12 mouse cellular contexts compared by ENCODE assay signal in genomic region chr2:27078312-27078711, GRCm38 (mm10). TPM values are rescaled to one million over a fixed set of nuclear protein-coding genes. Genes with fewer than 3 reads are reported as not detected.
DNase-seq lines count a peak whose midpoint lies in the region; ATAC-seq and TF ChIP-seq lines count a peak whose summit lies in the region.
"Had no signal": no experiment of that assay in that cellular context is flagged by ENCODE, and none has a peak within 500 bp of the region (broad histone marks: within the 10 kb centered on the region; RNA-seq: fewer than 3 reads in every experiment).

No protein-coding gene starts in this region.

- TF ChIP-seq CTCF in gastrocnemius, adult 2 months (IDR thresholded peaks at IDR 0.05): no peak

- H3K27ac ChIP-seq in midbrain, embryonic 10.5 days (replicated peaks): peak overlapping the region; percentile 69; the same call in 1 of the 2 replicates
- H3K27ac ChIP-seq in midbrain, embryonic 11.5 days (ENCODE audit: low read depth, low read length): no peak overlapping the region
- no peak overlapping the region for H3K27ac ChIP-seq in heart, embryonic 12.5 days (ENCODE audit: poor library complexity, severe bottlenecking)
- H3K27ac ChIP-seq in gastrocnemius, adult 2 months: no peak overlapping the region
- H3K27ac ChIP-seq: liver, embryonic 12.5 days; midbrain, embryonic 13.5 days had no signal

- H3K9me3 ChIP-seq in midbrain, embryonic 10.5 days (replicated peaks): no peaks in the 10 kb centered on the region
- no peaks in the 10 kb centered on the region for H3K9me3 ChIP-seq in midbrain, embryonic 11.5 days (ENCODE audit: control insufficient read depth, low read length)
- H3K9me3 ChIP-seq in heart, embryonic 12.5 days (replicated peaks): no peaks in the 10 kb centered on the region
- H3K9me3 ChIP-seq: forebrain, embryonic 12.5 days; G1E; liver, embryonic 12.5 days; midbrain, embryonic 13.5 days had no signal

- WGBS in midbrain, embryonic 10.5 days: 31% methylated on average over 2 of the region's 2 CpGs
- WGBS in midbrain, embryonic 11.5 days: 23% methylated on average over 2 of the region's 2 CpGs
- WGBS in heart, embryonic 12.5 days: 20% methylated on average over 2 of the region's 2 CpGs

- peaks cover 27% of the 10 kb centered on the region for H3K4me1 ChIP-seq in midbrain, embryonic 10.5 days
- peaks cover 11% of the 10 kb centered on the region for H3K4me1 ChIP-seq in midbrain, embryonic 11.5 days (ENCODE audit: control insufficient read depth, insufficient read depth, low read length)
- peaks cover 48% of the 10 kb centered on the region for H3K4me1 ChIP-seq in heart, embryonic 12.5 days (replicated peaks)

- no peak overlapping the region for H3K4me2 ChIP-seq in midbrain, embryonic 11.5 days
- peak overlapping the region; percentile 59; the same call in 1 of the 2 replicates for H3K4me2 ChIP-seq in heart, embryonic 12.5 days
- H3K4me2 ChIP-seq: liver, embryonic 12.5 days had no signal

- DNase-seq in heart, adult 18-20 months: peak; percentile 60
- no peak for DNase-seq in heart, adult 8-10 months (ENCODE audit: low spot score)
- DNase-seq in midbrain, embryonic 10.5 days (ENCODE audit: low spot score): no peak
- DNase-seq in midbrain, embryonic 11.5 days (ENCODE audit: low spot score, missing footprints): no peak
- peak; percentile 31 to 46 for DNase-seq in natural killer cell, adult 2 months (ENCODE audit: low spot score in 2 of 2)
- DNase-seq in cerebellum, postnatal 25 days: no peak
- DNase-seq in gastrocnemius, adult 2 months: no peak

- no peak overlapping the region for H3K9ac ChIP-seq in midbrain, embryonic 11.5 days (ENCODE audit: low read length)
- H3K9ac ChIP-seq in heart, embryonic 12.5 days: peak overlapping the region; percentile 15; the same call in 1 of the 2 replicates
- H3K9ac ChIP-seq: forebrain, embryonic 12.5 days; liver, embryonic 12.5 days had no signal

- intact Hi-C loops in gastrocnemius, adult 2 months (cut with DNase I): no loop called here

- no peaks in the 10 kb centered on the region for H3K36me3 ChIP-seq in midbrain, embryonic 10.5 days
- H3K36me3 ChIP-seq in midbrain, embryonic 11.5 days (ENCODE audit: control insufficient read depth, insufficient read depth, low read length): no peaks in the 10 kb centered on the region
- no peaks in the 10 kb centered on the region for H3K36me3 ChIP-seq in heart, embryonic 12.5 days
- H3K36me3 ChIP-seq: forebrain, embryonic 12.5 days; G1E; liver, embryonic 12.5 days; midbrain, embryonic 13.5 days had no signal

- no peak overlapping the region for H3K4me3 ChIP-seq in midbrain, embryonic 10.5 days
- no peak overlapping the region for H3K4me3 ChIP-seq in midbrain, embryonic 11.5 days (ENCODE audit: low read depth, low read length)
- H3K4me3 ChIP-seq in heart, embryonic 12.5 days: no peak overlapping the region
- no peak overlapping the region for H3K4me3 ChIP-seq in gastrocnemius, adult 2 months
- H3K4me3 ChIP-seq: liver, embryonic 12.5 days; midbrain, embryonic 13.5 days had no signal

- ATAC-seq in midbrain, embryonic 11.5 days (ENCODE audit: low FRiP score): no peak
- ATAC-seq in heart, embryonic 12.5 days (ENCODE audit: insufficient number of reproducible peaks, low FRiP score): no peak

- H3K27me3 ChIP-seq in midbrain, embryonic 10.5 days (ENCODE audit: low read depth, poor library complexity, severe bottlenecking): peaks cover 20% of the 10 kb centered on the region
- no peaks in the 10 kb centered on the region for H3K27me3 ChIP-seq in midbrain, embryonic 11.5 days (ENCODE audit: control insufficient read depth, insufficient read depth, low read length)
- H3K27me3 ChIP-seq in heart, embryonic 12.5 days (replicated peaks): peaks cover 19% of the 10 kb centered on the region
- H3K27me3 ChIP-seq: midbrain, embryonic 13.5 days had no signal

RNA-seq across cellular contexts. Expression of gene Adamtsl2, which starts 0.9 kb away (rescaled TPM):
- total RNA-seq in heart, adult 18-20 months (2021): 10 to 100 TPM in 1 of 2 experiments, 1 to 10 TPM in 1; 4.5 to 10.1 TPM
- total RNA-seq in heart, adult 8-10 months (2022): 1 to 10 TPM; 4.4 to 6.6 (median 5.1) TPM
- 4.8 and 6.3 TPM in 2 replicates for polyA plus RNA-seq in midbrain, embryonic 10.5 days (2016; fragmentation: Nextera tagmentation; extraction: Ambion mirVana)
- 3.9 and 5.9 TPM in 2 replicates for polyA plus RNA-seq in midbrain, embryonic 11.5 days (2014; fragmentation: Nextera tagmentation; extraction: Ambion mirVana)
- polyA plus RNA-seq in heart, embryonic 12.5 days (2016; fragmentation: Nextera tagmentation; extraction: Ambion mirVana): 10.9 and 12.2 TPM in 2 replicates
- 1 to 10 TPM; 2.9 to 9.8 TPM for total RNA-seq in gastrocnemius, adult 2 months (2021)
- polyA plus RNA-seq: G1E had no signal

RNA-seq across cellular contexts. Expression of gene Mymk, which starts 6.3 kb away (rescaled TPM):
- total RNA-seq in heart, adult 18-20 months (2021): not detected
- total RNA-seq in heart, adult 8-10 months (2022): not detected
- polyA plus RNA-seq in midbrain, embryonic 10.5 days (2016; fragmentation: Nextera tagmentation; extraction: Ambion mirVana): not detected in 2 replicates
- not detected in 2 replicates for polyA plus RNA-seq in midbrain, embryonic 11.5 days (2014; fragmentation: Nextera tagmentation; extraction: Ambion mirVana)
- 0.17 and 0.18 TPM in 2 replicates for polyA plus RNA-seq in heart, embryonic 12.5 days (2016; fragmentation: Nextera tagmentation; extraction: Ambion mirVana)
- total RNA-seq in gastrocnemius, adult 2 months (2021): under 1 TPM in 1 of 2 experiments, not detected in 1; 0.36 TPM
- polyA plus RNA-seq: G1E; midbrain, embryonic 13.5 days had no signal

RNA-seq across cellular contexts. Expression of gene Slc2a6, which starts 50.5 kb away (rescaled TPM):
- under 1 TPM; 0.17 to 0.31 TPM for total RNA-seq in heart, adult 18-20 months (2021)
- total RNA-seq in heart, adult 8-10 months (2022): 1 to 10 TPM in 1 of 4 experiments, under 1 TPM in 3; 0.27 to 1.5 (median 0.56) TPM
- 3.1 and 4.4 TPM in 2 replicates for polyA plus RNA-seq in midbrain, embryonic 10.5 days (2016; fragmentation: Nextera tagmentation; extraction: Ambion mirVana)
- 1.2 and 1.6 TPM in 2 replicates for polyA plus RNA-seq in midbrain, embryonic 11.5 days (2014; fragmentation: Nextera tagmentation; extraction: Ambion mirVana)
- 0.10 and 0.47 TPM in 2 replicates for polyA plus RNA-seq in heart, embryonic 12.5 days (2016; fragmentation: Nextera tagmentation; extraction: Ambion mirVana)
- not detected for total RNA-seq in gastrocnemius, adult 2 months (2021)
- polyA plus RNA-seq: G1E had no signal

Comparison
In these comparisons a context has a peak if more than half of its experiments do, and no peak if none do; other contexts are left out.
1. DNase-seq: peak in heart, adult 18-20 months (2 of 2) and natural killer cell, adult 2 months (2 of 2); none in heart, adult 8-10 months (single experiment), midbrain, embryonic 10.5 days (single experiment), midbrain, embryonic 11.5 days (single experiment), cerebellum, postnatal 25 days (0 of 2) and gastrocnemius, adult 2 months (single experiment).